Mouse (Mus musculus) kidney, adult 8-10 months (tissue): ENCODE measurements around the gene Mfsd1.
A peak's percentile ranks its signal among the peaks of the same experiment; 100 is the strongest.

Experiments used
- DNase-seq, 2 experiments: peaks; one replicate each; pipeline ENCODE4 v3.0.0; 2022

The Mfsd1 gene

GRCm38 (mm10) chr3:67582273-67583124, at the start of gene Mfsd1:
Gene Mfsd1, plus strand, starts transcription at chr3:67582741.
- DNase-seq = peak; percentile 84 to 88

DNA sequence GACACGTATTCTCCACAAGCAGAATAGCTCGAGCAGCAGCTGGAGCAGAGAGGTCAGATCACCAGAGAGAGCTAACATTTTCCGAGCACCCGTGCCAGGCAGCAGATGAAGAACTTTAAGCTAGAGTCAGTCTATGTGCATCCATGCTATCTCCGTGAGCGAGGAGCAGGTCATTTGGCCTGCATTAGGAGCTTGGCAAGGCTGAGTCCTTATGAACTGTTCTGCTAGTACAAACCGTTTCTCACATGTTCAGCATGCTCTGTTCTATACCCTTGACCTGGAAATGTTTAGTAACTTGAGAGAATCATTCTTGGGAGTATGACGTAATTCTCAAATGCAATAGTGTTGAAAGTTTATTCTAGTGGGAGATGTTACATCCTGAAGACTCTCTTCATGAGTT, 38.9 kb upstream of the Mfsd1 start:
- DNase-seq = no peak

DNA sequence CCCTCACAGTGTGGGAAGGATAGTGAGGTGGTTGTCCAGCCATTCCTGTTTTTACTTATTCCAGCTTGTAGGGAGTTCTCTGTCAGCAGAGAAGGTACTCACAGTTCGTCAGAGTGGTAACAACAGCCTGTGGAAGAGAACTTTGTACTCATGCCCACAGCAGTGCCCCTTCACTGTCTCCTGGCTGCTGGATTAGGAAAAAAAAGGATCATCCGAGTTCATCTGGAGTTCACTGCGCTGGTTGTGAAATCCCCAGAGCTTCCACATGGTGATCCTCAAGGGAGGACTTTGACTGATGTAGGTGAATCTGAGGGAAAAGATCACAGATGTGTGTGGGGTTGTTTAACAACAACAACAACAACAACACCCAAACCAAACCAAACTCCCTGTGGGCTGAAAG, 31.3 kb upstream of the Mfsd1 start:
- peak in 1 of 2 experiments; percentile 19 for DNase-seq

GRCm38 (mm10) chr3:67553281-67553680, 29.3 kb upstream of the Mfsd1 start:
- peak in 1 of 2 experiments; percentile 13 for DNase-seq

GRCm38 (mm10) chr3:67553927-67554448, 28.6 kb upstream of the Mfsd1 start:
- DNase-seq = no peak

DNA sequence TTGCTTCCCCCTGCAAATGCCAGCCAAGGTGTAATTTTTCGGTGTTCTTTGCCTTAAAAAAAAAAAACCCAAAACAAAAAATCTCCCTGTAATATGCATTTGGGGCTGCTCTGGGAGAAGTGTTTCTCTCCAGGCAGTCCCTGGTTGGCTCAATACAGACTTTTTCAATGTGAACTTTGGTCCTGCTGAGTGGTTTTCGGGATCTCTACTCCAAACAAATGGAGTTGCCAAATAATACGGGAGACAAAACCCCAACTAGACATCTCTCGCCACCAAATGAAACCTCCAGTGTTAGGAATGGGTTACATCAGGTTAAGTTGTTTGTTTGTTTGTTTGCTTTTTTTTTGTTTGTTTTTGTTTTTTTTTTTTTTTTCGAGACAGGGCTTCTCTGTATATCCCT, 27.3 kb upstream of the Mfsd1 start:
- DNase-seq = no peak

DNA sequence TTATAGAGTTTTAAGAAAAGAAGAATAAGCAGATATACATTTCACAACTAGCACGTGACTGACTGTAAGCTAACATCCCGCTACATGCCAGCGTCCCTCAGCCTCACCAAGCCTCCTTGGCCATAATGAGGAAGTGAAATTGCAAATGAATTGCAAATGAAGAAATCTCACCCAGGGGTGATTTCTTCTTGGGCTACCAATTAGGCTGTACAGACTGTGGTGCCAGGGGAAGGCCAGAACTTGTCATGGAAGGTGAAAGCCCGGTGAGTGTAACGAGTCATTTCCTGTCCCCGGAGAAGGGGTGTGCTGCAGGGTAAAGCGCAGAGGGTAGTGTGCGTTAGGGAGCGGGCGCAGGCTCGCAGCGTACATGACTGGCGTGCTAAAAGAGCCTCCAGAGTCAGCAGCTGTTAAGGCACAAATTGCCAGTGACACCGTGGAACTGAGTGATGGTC, 25.3 kb upstream of the Mfsd1 start:
- no peak for DNase-seq

DNA sequence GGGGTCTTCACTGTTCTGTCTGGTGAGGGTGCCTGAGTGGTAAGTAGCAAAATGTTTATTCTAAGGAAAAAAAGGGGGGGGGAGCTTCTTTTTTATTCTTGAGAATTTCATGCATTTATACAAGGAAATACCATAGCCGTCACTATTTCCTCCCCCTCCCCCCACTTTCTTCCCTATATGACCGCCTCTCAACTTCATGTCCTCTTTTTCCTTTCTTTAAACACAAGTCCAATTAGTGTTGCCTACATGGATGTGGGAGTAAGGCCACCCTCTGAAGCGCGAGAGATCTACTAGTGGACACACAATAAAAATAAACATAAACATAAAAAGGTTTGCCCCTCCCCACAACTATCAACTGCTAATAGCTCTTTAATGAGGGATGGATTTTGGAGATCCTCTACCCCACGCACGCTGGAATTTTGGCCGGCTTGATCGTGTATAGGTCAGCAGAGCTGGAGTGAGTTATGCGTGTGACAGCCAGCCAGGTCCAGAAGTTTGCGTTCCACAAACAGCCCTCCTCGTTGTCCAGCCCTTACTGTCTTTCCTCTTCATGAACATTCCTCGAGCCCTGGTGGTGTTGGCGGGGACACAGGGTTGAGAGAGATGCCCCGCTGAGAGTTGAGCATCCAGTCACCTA, 24.7 kb upstream of the Mfsd1 start:
- no peak for DNase-seq

DNA sequence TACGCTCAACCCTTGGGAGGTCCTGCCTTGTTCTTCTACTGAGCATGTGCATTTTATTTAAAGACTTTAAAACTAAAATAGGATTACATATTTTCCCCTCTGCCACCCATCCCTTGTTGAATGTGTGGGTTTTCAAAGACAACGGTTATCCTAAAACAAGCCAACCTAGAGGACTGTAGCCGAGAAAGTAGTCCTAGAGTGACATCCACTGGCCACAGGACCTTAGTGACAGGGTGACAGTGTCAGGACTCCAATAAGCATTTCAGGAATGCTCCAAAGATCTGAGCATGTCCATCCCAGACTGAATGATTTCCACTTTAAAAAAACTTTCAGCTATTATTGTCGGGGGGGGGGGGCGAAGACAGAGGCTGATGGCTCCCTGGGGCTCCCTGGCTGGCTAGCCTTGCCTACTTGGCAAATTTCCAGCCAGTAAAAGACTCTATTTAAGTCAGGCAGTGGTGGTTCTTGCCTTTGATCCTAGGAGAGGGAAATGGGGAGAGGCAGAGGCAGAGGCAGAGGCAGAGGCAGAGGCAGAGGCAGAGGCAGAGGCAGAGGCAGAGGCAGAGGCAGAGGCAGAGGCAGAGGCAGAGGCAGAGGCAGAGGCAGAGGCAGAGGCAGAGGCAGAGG, 17.7 kb upstream of the Mfsd1 start:
- peak in 1 of 2 experiments; percentile 11 for DNase-seq

DNA sequence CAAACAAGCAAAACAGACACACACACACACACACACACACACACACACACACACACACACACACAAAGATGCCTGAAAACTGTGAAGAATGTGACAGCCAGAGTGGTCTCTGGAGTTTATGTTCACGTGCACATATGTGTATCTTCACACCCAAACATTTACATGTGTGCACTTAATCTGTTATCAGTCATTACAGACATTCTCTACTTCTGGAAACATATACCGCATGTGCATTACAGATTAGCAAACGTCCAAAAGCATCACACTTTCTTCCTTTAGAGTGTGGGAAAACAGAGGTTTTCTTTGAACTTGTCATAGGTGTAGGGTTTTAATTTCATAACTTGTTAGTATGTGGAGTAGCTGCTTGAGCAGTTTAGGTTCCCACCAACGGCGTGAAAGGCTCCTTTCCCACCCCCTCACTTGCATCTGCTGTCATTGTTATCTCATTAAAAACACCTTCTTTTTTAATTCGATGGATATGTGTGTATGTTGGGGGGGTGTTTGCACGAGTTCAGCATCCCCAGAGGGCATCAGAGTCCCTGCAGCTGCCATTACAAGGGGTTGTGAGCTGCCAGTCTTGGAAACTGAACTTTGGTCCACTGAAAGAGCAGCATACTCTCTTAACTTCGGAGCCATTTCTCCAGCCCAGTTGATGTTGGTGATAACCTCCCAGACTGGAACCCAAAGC, 16.9 kb upstream of the Mfsd1 start:
- DNase-seq = no peak

GRCm38 (mm10) chr3:67568015-67568618, 14.4 kb upstream of the Mfsd1 start:
- DNase-seq = peak; percentile 45 to 66

- DNase-seq = peak in 1 of 2 experiments; percentile 17
Observed at GRCm38 (mm10) chr3:67572918-67573317, 9.6 kb upstream of the Mfsd1 start.

GRCm38 (mm10) chr3:67573523-67573922, 9.0 kb upstream of the Mfsd1 start:
- no peak for DNase-seq

- DNase-seq = no peak
Observed at GRCm38 (mm10) chr3:67576248-67576647, 6.3 kb upstream of the Mfsd1 start.

GRCm38 (mm10) chr3:67576724-67577123, 5.8 kb upstream of the Mfsd1 start:
- no peak for DNase-seq

DNA sequence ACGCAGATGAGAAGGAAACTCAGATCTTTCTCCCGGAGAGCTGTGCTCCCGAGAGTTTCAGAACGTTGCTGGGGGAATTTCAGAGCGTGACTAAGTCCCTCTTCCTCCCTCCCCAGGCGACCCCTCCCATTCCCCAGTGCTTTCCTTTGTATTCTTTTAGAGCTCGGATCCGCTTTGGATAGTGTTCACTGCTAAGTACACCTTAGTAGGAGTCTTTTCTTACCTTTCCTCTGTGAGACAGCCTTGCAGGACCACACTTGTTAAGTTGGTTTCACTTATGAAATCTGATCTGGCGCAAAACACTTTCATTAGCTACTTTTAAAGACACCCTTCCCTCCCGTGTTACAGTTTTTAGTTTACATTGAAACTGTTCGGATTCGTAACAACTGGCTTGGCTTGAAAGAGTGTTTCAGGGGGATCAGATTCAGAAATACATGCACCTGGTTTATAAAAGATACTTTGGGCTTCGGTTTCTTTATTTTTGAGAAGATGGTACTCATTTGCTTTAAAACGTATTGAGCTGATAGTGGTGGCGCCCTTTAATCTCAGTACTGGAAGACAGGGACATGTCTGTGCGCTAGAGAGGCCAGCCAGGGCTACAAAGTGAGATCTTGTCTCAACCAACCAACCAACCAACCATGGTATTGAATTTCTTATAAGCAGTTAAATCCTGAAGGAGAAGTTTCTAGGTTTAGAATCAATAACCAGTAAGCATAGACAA, 744 bp downstream of the Mfsd1 start:
- no peak for DNase-seq

DNA sequence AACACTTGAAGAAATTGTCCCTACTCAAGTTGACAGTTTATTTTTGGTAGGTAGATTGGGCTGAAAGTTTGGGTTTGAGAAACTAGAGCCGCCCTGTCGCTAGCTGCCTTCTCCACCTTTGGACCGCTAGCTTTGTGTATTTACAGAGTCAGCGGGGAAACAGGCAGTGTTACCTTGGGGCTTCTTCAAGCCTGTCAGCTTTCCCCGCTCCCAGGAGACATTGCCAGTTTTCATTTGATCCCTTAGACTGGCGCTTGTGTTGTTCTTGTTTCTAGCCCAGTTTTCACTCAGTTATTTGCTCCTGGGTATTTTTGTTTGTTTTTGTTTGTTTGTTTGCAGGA, 1.3 kb downstream of the Mfsd1 start:
- DNase-seq = peak in 1 of 2 experiments; percentile 34

DNA sequence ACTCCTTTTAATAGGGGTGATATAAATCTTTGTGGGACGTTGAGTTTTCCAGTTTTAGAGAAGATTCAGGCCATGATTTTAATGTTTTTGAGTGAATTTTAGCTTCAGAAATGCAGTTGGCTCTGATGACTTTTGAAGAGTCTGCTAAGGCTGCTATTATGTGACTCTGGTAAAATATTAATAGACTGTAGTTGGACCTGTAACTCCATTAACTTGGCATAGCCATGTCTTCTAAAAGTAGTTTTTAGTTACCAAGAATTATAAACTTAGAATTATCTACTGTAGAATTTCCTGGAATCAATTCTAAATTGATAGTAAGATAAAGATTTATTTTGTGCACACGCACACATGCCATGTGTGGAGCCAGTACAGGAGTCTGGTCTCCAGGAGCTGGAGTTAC, 4.0 kb downstream of the Mfsd1 start:
- no peak for DNase-seq

GRCm38 (mm10) chr3:67587430-67587829, 4.9 kb downstream of the Mfsd1 start:
- DNase-seq = no peak

- no peak for DNase-seq
Observed at GRCm38 (mm10) chr3:67601616-67602138, 19.1 kb downstream of the Mfsd1 start.

- no peak for DNase-seq
Observed at GRCm38 (mm10) chr3:67618222-67618621, 35.7 kb downstream of the Mfsd1 start.

GRCm38 (mm10) chr3:67624629-67625028, 42.1 kb downstream of the Mfsd1 start:
- DNase-seq = no peak
